Mouse (Mus musculus): ENCODE data around the gene Ndufv3. TPM values are rescaled to one million over a fixed set of nuclear protein-coding genes. Genes with fewer than 3 reads are reported as not detected.
"Not testable (repeated sequence)": the region's sequence is repeated elsewhere in the genome, so short reads cannot be mapped to it uniquely, and the experiment has no call there.

The Ndufv3 gene
- polyA plus RNA-seq, 1 experiment from 2014 or later = 629 TPM

- WGBS = 75% methylated on average over 1 of the region's 1 CpGs
- H3K27ac ChIP-seq = no peak overlapping the region
- no peaks in the 10 kb centered on the region for H3K27me3 ChIP-seq
- no peak overlapping the region for H3K4me2 ChIP-seq
- no peaks in the 10 kb centered on the region for H3K9me3 ChIP-seq (replicated peaks)
- peaks cover 4% of the 10 kb centered on the region for H3K36me3 ChIP-seq
- no peak overlapping the region for H3K4me3 ChIP-seq
- H3K4me1 ChIP-seq (replicated peaks) = peaks cover 19% of the 10 kb centered on the region
- H3K9ac ChIP-seq = no peak overlapping the region
- no peak for ATAC-seq (replicated peaks; ENCODE audit: insufficient number of reproducible peaks, insufficient read depth, low FRiP score, low read depth)
These were observed 5.2 kb upstream of the Ndufv3 start for GRCm38 (mm10) chr17:31514696-31515095.

GRCm38 (mm10) chr17:31519344-31519945 lies 470 bp upstream of the Ndufv3 start:
- no peaks in the 10 kb centered on the region for H3K9me3 ChIP-seq (replicated peaks)
- H3K27ac ChIP-seq = peak overlapping the region; percentile 56
- peaks cover 28% of the 10 kb centered on the region for H3K4me1 ChIP-seq (replicated peaks)
- ATAC-seq (replicated peaks; ENCODE audit: insufficient number of reproducible peaks, insufficient read depth, low FRiP score, low read depth) = peak; percentile 20
- no peaks in the 10 kb centered on the region for H3K27me3 ChIP-seq
- peak overlapping the region; percentile 69 for H3K4me2 ChIP-seq
- no peak overlapping the region for H3K9ac ChIP-seq
- H3K4me3 ChIP-seq = peak overlapping the region; percentile 69
- H3K36me3 ChIP-seq = peaks cover 18% of the 10 kb centered on the region
- 1% methylated on average over 7 of the region's 7 CpGs for WGBS

- Histone ChIP-seq H3K4me2 (peak overlapping the region; percentile 69), H3K9ac (peak overlapping the region; percentile 84), H3K27me3 (no peaks in the 10 kb centered on the region), H3K27ac (peak overlapping the region; percentile 89), H3K4me1 (replicated peaks) (peaks cover 31% of the 10 kb centered on the region), H3K9me3 (replicated peaks) (no peaks in the 10 kb centered on the region), H3K4me3 (peak overlapping the region; percentile 69), H3K36me3 (peaks cover 26% of the 10 kb centered on the region)
- ATAC-seq (replicated peaks; ENCODE audit: insufficient number of reproducible peaks, insufficient read depth, low FRiP score, low read depth) = 0 out of 2 replicates have a peak, but pooled peaks have one; percentile 28
- 8% methylated on average over 3 of the region's 3 CpGs for WGBS
These were observed 980 bp downstream of the Ndufv3 start for GRCm38 (mm10) chr17:31520895-31521294.

GRCm38 (mm10) chr17:31521948-31522347 lies 2.0 kb downstream of the Ndufv3 start:
- H3K4me2 ChIP-seq = peak overlapping the region; percentile 69
- H3K27ac ChIP-seq = 0 out of 2 replicates have a peak overlapping the region, but pooled peaks have one; percentile 89
- peaks cover 31% of the 10 kb centered on the region for H3K4me1 ChIP-seq (replicated peaks)
- no peak overlapping the region for H3K9ac ChIP-seq
- WGBS = 81% methylated on average over 6 of the region's 6 CpGs
- no peak for ATAC-seq (replicated peaks; ENCODE audit: insufficient number of reproducible peaks, insufficient read depth, low FRiP score, low read depth)
- H3K4me3 ChIP-seq = no peak overlapping the region
- no peaks in the 10 kb centered on the region for H3K9me3 ChIP-seq (replicated peaks)
- H3K27me3 ChIP-seq = no peaks in the 10 kb centered on the region
- H3K36me3 ChIP-seq = peaks cover 30% of the 10 kb centered on the region

- no peaks in the 10 kb centered on the region for H3K27me3 ChIP-seq
- peaks cover 62% of the 10 kb centered on the region for H3K36me3 ChIP-seq
- no peak overlapping the region for H3K27ac ChIP-seq
- H3K9me3 ChIP-seq (replicated peaks) = no peaks in the 10 kb centered on the region
- H3K4me2 ChIP-seq = no peak overlapping the region
- peaks cover 28% of the 10 kb centered on the region for H3K4me1 ChIP-seq (replicated peaks)
- H3K4me3 ChIP-seq = no peak overlapping the region
- H3K9ac ChIP-seq = no peak overlapping the region
- no peak for ATAC-seq (replicated peaks; ENCODE audit: insufficient number of reproducible peaks, insufficient read depth, low FRiP score, low read depth)
- WGBS = 91% methylated on average over 4 of the region's 4 CpGs
These were observed 5.2 kb downstream of the Ndufv3 start for GRCm38 (mm10) chr17:31525114-31525513.

GRCm38 (mm10) chr17:31525816-31526215 lies 5.9 kb downstream of the Ndufv3 start:
- H3K36me3 ChIP-seq = peaks cover 67% of the 10 kb centered on the region
- no peaks in the 10 kb centered on the region for H3K9me3 ChIP-seq (replicated peaks)
- WGBS = 100% methylated on average over 3 of the region's 3 CpGs
- H3K9ac ChIP-seq = no peak overlapping the region
- peaks cover 28% of the 10 kb centered on the region for H3K4me1 ChIP-seq (replicated peaks)
- H3K4me2 ChIP-seq = no peak overlapping the region
- no peak overlapping the region for H3K27ac ChIP-seq
- no peak overlapping the region for H3K4me3 ChIP-seq
- no peaks in the 10 kb centered on the region for H3K27me3 ChIP-seq
- no peak for ATAC-seq (replicated peaks; ENCODE audit: insufficient number of reproducible peaks, insufficient read depth, low FRiP score, low read depth)

- 51% methylated on average over 15 of the region's 15 CpGs for whole genome bisulfite sequencing
These were observed 9.4 kb downstream of the Ndufv3 start for GRCm38 (mm10) chr17:31529314-31529713.

GRCm38 (mm10) chr17:31531441-31532158 lies 11.7 kb downstream of the Ndufv3 start:
- ATAC-seq (replicated peaks; ENCODE audit: insufficient number of reproducible peaks, insufficient read depth, low FRiP score, low read depth) = no peak
- WGBS = 86% methylated on average over 14 of the region's 14 CpGs
- Histone ChIP-seq H3K9ac (no peak overlapping the region), H3K4me3 (no peak overlapping the region), H3K9me3 (replicated peaks) (no peaks in the 10 kb centered on the region), H3K4me1 (replicated peaks) (peaks cover 10% of the 10 kb centered on the region), H3K27me3 (no peaks in the 10 kb centered on the region), H3K27ac (no peak overlapping the region), H3K36me3 (peaks cover 51% of the 10 kb centered on the region), H3K4me2 (no peak overlapping the region)

More at GRCm38 (mm10) chr17:31529314-31529713, 9.4 kb downstream of the Ndufv3 start:
- Histone ChIP-seq H3K9me3 (replicated peaks) (no peaks in the 10 kb centered on the region), H3K4me3 (no peak overlapping the region), H3K9ac (no peak overlapping the region), H3K36me3 (peaks cover 60% of the 10 kb centered on the region), H3K27ac (no peak overlapping the region), H3K27me3 (no peaks in the 10 kb centered on the region), H3K4me2 (no peak overlapping the region), H3K4me1 (replicated peaks) (peaks cover 4% of the 10 kb centered on the region; the same call in 1 of the 2 replicates)
- no peak for ATAC-seq (replicated peaks; ENCODE audit: insufficient number of reproducible peaks, insufficient read depth, low FRiP score, low read depth)

- 85% methylated on average over 4 of the region's 4 CpGs for WGBS
- H3K4me2 ChIP-seq; H3K9ac ChIP-seq; H3K27ac ChIP-seq; H3K4me1 ChIP-seq (replicated peaks); H3K9me3 ChIP-seq (replicated peaks); ATAC-seq (replicated peaks; ENCODE audit: insufficient number of reproducible peaks, insufficient read depth, low FRiP score, low read depth); H3K27me3 ChIP-seq; H3K4me3 ChIP-seq: not testable (repeated sequence)
- H3K36me3 ChIP-seq = peaks cover 44% of the 10 kb centered on the region
These were observed 12.4 kb downstream of the Ndufv3 start for GRCm38 (mm10) chr17:31532331-31532730.

- WGBS = 55% methylated on average over 4 of the region's 4 CpGs
- Histone ChIP-seq H3K27me3 (no peaks in the 10 kb centered on the region), H3K4me2 (no peak overlapping the region; the same call in 1 of the 2 replicates), H3K4me1 (replicated peaks) (peaks cover 10% of the 10 kb centered on the region), H3K9ac (no peak overlapping the region), H3K27ac (peak overlapping the region; percentile 76), H3K9me3 (replicated peaks) (no peaks in the 10 kb centered on the region), H3K4me3 (no peak overlapping the region), H3K36me3 (peaks cover 15% of the 10 kb centered on the region)
- ATAC-seq (replicated peaks; ENCODE audit: insufficient number of reproducible peaks, insufficient read depth, low FRiP score, low read depth) = no peak; the same call in 1 of the 2 replicates
These were observed 15.4 kb downstream of the Ndufv3 start for GRCm38 (mm10) chr17:31535358-31535757.

- peak; percentile 83 for ATAC-seq (replicated peaks; ENCODE audit: insufficient number of reproducible peaks, insufficient read depth, low FRiP score, low read depth)
- peaks cover 10% of the 10 kb centered on the region for H3K4me1 ChIP-seq (replicated peaks)
- H3K27me3 ChIP-seq = no peaks in the 10 kb centered on the region
- no peak overlapping the region for H3K4me3 ChIP-seq
- H3K9me3 ChIP-seq (replicated peaks) = no peaks in the 10 kb centered on the region
- no peak overlapping the region for H3K9ac ChIP-seq
- no peak overlapping the region; the same call in 1 of the 2 replicates for H3K4me2 ChIP-seq
- H3K27ac ChIP-seq = peak overlapping the region; percentile 76
- peaks cover 9% of the 10 kb centered on the region for H3K36me3 ChIP-seq
- WGBS = 32% methylated on average over 8 of the region's 8 CpGs
These were observed 16.1 kb downstream of the Ndufv3 start for GRCm38 (mm10) chr17:31535871-31536629.
